Mouse (Mus musculus) lung, postnatal 36 days (tissue): ENCODE results near the gene Rdh8.
"Not testable (repeated sequence)": the region's sequence is repeated elsewhere in the genome, so short reads cannot be mapped to it uniquely, and the experiment has no call there.

Experiments
- DNase-seq: peaks from one replicate; pipeline ENCODE4 v3.0.0; 2022; ENCODE audit warnings: mixed read lengths

Rdh8 gene

DNA sequence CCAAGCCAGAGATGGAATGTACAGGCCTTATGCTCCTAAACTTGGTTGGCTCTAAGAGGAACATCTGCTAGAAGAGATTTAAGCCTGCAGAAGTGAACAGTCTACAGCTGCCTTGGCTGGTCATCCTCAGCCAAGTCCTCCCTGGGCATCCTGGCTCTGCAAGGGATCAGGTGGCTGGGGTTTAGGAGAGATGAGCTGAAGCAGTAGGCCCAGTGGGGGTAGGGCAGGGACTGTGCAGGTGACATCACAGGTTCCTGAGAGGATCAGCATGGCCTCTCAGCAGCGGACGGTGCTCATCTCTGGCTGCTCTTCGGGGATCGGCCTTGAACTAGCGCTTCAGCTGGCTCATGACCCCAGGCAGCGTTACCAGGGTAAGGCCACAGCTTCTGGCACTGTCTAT, at the start of gene Rdh8:
TSS of gene Rdh8 (plus strand) at position 268 of the 400 bp plus-strand sequence.
- DNase-seq: no peak

DNA sequence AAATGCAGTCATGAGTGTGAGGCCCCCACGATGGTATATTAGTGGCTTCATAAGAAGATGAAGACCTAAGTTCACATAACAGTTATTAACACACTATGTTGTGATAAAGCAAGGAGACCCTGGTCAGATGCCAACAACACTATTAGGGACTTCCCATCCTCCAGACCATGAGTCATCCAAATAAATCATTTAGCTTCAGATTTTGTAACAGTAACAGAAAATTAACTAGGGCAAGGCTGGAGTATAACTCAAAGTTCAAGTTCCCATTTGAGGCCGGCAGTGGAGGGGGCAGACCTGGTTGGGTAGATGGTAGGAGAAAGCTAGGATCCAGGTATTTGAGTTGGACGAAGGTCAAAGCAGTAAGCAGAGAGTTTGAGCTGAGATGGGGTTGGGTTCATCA, 37.0 kb upstream of the Rdh8 start:
- no peak for DNase-seq

DNA sequence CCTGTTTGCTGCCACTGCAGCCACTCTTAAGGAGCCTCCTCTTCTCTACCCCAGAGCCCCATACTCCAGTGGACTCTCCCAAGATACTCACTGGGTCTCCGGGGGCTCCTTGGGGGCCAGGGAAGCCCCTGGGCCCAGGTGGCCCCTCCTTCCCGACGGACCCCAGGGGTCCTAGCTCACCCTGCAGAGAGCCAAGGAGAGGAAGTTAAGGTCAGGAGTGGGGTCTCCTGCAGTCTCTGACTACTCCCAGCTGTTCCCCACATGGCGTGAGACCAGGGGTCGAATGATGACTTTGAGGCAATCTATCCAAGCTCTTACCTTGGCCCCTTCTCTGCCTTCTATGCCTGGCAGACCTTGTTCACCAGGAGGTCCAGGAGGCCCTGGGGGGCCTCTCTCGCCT, 33.2 kb upstream of the Rdh8 start:
- DNase-seq: no peak

DNA sequence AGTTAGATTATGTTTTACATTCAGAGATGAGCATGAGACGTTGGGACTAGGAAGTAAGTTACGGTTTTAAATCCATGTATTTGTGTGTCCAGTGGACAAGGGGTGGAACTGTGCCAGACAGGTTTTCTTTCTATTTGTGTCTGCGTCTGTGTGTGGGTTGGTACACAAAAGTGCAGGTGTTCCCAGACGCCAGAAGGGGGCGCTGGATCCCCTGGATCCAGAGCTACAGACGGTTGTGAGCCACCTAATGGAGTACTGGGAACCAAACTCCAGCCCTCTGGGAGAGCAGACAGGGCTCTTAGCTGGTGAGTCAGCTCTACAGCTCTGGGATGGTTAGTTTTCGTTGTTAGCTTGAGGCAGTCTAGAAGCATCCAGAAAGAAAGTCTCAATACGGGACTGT, 30.3 kb upstream of the Rdh8 start:
- DNase-seq: no peak

DNA sequence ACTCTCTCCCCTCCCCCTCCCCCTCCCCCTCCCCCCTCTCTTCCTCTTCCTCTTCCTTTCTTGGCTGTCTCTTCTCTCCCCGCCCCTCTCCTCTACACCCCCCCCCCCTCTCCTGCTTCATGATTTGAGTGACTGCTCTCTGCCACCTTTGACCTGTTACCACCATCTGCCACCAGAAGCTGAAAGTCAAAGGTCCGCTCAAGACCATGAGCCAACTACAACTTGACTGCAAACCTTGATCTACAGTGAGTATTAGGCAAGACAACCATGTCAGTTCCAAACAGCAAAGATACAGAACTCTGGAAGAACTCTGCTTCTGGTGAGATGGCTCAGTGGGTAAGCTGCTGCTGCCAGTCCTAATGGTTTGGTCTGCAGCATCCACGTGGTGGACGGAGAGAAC, 28.7 kb upstream of the Rdh8 start:
- no peak for DNase-seq

DNA sequence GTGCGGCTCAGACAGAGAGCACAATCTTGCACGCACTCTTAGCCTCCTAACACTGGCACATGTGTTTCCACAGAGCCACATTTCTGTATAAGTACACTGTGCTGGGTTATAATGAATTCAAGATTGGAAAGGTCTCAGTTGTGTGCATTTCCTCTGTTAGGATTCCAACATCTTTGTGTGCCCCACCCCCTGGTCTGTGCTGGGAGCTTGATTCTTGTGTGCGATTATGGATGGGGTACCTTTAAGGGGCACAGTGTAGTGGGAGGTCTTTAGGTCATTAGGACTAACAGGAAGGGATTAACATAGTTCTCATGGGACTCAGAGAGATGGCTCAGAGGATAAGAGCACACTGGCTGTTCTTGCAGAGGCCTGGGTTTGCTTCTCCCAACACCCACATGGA, 28.0 kb upstream of the Rdh8 start:
- no peak for DNase-seq

DNA sequence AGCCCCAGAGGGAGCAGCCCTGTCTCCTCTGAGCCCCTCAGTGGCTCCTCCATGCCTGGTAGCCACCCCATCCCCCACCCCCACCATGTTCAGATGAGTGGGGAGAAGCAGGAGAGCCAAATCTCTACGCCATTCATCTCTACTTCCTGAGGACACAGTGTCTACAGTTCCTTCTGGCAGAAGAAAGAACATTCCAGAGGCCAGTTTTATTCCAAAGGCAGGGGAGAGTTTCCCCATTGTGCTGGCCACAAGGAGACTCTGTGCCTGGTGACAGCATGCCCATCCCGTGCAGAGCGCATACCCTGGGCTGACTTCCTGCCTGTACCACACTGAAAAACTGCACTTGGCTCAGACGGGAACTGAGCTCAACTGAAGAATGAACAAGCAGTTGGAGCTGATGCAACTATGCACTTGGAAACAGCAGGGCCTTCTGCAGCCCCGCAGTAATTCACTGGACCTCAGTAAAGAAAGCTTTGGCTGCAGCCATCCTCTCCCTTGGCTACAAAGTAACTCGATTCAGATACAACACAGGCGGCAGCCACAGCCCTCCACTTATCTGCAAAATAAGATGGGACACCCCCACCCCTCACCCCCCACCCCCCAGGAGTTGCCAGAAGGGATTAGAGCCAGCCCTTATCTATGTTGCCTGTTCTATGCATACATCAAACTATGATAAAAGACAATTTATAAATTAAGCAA, 24.0 kb upstream of the Rdh8 start:
- peak; percentile 61 for DNase-seq

DNA sequence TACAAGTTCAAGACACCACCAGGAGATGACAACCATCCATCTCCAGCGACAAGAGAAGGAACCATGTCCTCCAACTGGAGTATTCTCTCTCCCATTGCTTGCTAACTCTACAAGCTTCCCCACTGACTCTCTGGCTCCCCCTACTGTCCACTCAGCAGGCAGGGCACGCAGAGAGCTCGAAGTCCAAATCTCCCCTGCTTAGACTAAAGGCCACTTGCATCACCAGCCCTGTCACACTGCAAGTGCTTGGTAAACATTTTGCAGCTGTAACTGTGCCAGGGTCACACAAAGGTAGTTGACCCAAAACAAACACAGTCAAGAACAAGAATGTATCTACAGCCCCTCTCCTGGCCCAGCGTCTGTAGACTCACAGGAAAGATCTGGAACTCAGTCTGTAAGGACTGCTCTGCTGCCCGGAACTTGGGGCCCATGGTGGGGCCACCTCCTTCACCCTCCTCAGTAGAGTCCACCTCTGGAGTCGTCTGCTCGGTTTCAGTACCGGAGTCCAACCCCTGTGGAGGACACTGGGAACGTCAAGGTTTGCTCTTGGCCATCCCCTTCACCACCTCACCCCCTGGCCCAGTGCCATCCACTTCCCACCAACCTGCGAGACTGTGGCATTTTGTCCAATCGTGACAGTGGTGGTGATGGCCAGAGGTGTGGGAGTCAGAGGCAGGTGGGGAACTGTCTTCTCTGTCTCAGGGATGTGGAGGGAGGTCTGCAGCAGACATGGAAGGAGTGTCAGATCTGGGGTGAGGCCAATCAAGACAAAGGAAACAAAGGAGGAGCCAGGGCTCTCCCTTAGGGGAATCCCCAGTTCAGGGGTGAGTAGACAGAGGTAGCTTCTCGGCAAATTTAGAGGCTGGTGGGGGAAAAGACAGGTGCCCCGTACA, 13.8 kb upstream of the Rdh8 start:
- DNase-seq: peak; percentile 86

DNA sequence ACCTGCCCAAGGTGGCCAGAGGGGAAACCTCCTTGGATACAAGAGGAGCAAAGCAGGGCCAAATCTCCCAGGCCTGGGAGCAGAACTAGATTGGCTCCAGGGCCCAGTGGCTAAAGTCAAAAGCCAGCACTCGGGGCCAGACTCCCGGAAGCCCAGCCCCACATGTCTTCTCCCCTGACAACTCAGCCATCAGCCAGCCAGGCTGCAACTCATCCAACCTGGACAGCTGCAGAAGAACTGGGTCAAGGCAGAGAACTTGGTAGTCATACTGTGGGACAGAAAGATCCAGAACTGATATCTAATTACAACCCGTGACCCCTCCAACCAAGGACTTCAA, 13.2 kb upstream of the Rdh8 start:
- DNase-seq: no peak

DNA sequence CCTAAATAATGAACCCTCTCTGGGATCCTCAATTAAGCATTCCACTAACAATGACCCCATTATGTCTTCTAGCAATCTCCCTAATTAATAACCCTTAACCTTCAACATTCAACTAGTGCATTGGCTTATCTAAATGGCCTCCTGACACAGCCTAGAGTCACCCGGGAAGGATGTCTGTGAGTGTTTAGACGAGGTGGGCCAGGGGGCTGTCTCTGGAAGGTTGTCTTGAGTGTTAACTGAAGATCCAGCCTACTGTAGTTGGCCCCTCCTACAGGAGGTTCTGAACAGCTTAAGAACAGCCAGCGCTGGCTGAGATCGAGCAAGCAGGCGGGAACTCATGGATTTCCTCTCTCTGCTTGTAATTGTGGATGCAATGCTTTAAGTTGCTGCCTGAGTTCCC, 12.6 kb upstream of the Rdh8 start:
- no peak for DNase-seq

DNA sequence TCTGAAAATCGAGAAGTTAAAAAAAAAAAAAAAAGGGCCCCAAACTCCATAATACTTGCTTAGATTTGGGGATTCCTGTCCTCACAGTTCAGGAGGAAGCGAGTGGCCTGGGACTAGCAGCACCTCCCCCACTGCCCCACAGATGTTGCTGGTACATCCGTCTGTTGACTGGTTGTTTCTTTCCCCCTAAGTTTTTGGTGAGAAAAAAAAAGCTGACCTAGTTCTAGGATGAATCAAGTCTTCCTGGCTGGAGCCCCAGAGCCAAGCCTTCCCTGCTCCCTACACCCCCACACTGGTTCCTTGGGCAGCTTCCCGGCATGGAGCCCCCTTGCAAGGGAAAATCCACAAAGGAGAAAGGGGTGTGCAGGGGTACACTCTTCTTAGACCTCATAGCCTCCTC, 8.0 kb upstream of the Rdh8 start:
- DNase-seq: no peak

DNA sequence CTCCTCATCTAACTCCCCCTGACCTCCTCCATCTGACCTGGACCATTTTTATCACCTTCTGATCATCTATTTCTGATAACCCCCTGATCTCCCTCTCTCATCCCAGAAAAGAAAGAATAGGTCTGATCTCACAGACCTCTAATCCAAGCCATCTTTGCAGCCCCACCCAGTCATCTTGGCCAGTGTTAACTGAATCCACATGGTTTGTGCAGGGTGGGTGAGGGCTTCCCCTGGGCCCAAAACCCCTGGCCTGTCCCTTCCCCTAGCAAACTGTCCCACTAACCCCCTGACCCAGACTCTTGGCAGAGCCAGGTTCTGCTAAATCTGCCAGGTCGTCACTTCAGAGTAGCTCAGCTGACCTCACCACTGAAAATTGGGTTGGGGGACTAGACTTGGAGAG, 7.5 kb upstream of the Rdh8 start:
- no peak for DNase-seq

DNA sequence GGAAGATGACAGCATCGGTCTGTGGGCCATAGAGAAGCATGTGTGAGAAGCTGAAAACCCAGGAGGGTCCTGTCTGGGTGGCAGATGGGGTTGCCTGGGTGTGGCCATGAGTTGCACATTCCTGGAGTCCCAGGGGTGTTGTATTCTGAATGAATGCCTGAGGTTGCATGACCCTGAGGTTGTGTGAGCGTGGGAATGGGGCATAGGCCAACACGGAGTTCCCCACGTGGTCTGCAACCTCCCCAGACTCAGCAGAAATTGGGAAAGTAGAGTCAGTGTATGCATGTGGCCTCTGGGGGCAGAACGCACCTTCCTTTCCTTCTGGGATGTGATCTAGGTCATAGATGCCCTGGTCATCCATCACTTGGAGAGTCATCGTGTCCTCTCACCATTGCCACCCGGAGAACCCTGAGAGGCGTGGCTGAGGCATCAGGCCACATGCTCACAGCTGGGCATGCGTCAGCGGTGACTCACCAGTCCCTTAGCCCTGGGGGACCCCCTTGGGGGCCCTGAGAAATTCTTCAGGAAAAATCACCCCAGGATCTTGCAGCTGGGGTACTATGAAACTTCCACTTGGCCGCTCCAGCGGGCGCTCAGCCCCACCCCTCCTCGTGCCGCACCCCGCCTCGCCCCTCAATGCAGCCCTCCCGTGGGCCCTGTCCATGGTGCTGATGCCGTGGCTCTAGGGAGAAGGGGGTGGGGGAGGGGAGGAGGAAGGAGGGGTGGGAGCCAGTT, 5.6 kb upstream of the Rdh8 start:
- DNase-seq: peak; percentile 11

DNA sequence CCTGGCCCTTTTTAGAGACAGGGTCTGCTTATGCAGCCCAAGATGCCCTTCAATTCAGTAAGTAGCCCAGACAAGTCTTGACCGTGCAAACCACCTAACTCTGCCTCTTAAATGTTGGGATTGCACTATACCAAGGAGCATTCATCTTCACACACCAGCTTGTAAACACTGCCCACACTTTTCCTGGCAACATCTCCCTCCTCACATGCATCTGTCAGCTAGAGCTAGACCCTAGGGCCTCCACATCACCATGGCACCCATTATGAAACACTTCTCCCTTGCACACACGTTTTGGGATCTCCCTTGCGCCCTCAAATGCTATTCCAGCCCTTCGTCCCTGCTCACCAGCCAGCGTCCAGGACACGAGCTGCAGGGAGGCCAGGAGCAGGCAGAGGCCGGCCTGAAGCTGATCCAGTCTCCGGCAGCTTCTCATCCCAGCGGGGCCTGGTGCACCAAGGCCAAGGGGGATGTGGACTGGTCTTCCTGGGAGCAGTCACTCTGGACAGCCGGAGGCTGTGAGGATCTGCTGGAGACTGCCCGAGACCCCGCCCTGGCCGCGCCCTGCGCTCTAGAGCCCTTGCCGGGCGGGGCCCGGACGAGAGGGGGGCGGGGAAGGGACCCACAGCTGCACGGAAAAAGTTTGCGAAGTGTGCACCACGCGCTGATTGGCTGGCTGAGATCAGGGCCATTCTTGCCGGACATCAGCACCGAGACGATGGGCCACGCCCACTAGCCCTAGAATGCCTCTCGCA, 3.6 kb upstream of the Rdh8 start, which contains the start of gene Col5a3:
TSS of gene Col5a3 (minus strand) at position 547 of the 752 bp plus-strand sequence.
- peak; percentile 56 for DNase-seq

DNA sequence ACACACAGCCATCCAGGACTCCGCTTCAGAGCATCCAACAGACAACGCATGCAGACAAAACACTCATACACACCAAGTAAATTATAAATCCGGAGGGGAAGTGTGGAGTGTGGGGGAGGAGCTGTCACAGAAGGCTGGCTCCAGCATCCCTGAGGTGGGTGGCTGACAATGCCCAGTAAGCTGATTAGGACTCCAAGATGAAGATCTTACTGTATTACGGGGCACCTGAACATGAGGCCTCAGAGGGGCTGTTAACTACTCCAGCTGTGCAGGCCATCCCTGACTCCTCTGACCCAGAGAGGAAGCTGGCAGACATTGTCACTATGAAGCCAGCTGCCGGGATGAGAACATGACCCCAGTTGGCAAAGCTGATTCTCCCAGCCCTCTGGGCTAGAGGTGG, 1.7 kb downstream of the Rdh8 start:
- DNase-seq: no peak

DNA sequence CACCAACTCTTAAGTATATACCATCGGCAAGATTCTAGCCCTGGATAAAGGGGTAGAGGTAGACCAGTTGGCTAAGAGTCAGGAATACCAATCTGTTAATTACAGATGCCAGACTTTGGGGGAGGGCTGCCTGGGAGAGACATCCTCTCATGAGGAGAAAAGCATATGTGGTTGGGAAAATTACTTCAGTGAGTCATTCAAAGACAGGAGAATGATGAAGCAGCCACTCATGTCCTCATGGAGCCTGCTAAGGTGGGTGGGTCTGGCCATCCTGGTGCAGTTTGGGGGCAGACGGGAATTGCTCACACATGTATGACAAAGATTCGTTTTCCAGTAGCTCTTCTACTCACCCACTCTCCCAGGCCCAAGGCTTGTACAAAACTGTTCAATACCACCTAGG, 4.5 kb downstream of the Rdh8 start:
- no peak for DNase-seq

DNA sequence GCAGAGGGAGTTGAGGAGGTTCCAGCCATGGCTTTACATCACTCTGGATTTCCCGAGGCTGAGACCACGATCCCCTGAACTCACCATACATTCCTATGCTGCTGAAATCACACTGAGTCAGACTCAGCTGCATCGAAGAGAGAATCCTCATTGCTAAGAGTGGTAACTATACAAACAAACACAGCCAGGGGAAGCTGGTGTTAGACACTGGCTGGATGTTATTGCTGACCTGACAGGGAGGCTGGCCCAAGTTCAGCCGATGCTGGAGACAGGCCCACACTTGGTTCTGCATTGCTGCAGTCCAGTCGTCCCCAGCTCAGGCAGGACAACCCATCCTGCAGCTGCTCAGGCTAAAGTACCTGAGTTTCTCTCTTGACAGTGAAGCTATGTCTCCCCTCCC, 7.5 kb downstream of the Rdh8 start:
- no peak for DNase-seq

DNA sequence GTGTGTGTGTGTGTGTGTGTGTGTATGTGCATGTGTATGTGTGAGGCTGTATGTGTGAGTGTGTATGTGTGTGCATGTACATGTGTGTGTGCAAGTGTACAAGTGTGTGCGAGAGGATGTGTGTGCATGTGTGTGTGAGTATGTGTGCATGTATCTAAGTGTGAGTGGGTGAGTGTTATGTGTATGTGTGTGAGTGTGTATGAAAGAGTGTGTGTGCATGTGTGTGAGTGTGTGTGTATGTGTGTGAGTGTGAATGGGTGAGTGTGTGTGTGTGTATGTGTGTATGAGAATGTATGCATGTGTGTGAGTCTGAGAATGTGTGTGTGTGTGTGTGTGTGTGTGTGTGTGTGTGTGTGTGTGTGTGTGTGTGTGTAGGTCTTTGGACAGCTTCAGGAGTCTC, 9.8 kb downstream of the Rdh8 start:
- DNase-seq: no peak

DNA sequence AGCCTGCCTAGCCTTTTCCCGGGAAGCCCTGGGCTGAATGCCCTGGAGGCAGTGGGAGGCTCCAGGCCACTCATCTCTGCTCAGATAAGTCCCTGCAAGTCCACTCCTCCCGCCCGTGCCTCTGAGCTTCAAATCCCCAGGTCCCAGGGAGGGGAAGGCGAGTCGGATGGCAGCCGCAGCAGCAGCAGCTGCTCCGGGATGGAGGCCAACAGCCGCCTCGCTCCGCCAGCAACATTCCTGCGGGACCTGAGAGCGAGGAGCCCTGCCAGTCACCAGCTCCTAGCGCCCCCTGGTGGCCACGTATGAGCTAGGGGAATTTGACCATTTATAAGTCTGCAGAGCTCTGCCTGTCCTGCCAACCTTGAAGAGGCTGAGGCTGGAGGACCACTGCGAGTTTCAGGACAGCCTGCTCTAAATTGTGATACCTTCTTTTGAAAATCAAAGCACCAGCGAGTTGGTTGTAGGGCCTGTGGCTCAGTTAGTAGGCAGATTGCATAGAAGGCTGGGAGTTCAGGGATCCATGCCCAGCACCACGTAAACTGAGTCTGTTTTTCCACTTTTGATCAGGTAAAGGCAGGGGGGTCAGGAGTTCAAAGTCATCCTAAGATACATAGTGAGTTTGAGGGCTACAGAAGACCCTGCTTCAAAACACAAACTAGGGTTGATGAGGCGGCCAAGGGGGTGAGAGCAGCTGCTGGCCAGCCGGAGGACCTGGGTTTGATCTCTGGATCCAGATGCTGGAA, 12.8 kb downstream of the Rdh8 start:
- DNase-seq: peak; percentile 95

DNA sequence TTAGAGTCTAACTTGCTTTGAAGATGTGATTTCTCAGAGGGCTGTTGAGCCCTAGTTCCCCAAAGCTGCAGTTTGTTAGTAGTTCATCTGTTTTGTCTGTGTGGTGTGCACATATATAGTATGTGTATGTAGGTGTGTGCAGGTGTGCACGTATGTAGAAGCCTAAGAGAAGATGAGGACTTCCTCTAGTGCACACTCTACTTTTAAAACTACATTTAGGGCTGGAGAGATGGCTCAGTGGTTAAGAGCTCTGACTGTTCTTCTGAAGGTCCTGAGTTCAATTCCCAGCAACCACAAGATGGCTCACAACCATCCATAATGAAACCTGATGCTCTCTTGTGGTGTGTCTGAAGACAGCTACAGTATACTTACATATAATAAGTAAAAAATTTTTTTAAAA, 16.6 kb downstream of the Rdh8 start:
- DNase-seq: no peak

DNA sequence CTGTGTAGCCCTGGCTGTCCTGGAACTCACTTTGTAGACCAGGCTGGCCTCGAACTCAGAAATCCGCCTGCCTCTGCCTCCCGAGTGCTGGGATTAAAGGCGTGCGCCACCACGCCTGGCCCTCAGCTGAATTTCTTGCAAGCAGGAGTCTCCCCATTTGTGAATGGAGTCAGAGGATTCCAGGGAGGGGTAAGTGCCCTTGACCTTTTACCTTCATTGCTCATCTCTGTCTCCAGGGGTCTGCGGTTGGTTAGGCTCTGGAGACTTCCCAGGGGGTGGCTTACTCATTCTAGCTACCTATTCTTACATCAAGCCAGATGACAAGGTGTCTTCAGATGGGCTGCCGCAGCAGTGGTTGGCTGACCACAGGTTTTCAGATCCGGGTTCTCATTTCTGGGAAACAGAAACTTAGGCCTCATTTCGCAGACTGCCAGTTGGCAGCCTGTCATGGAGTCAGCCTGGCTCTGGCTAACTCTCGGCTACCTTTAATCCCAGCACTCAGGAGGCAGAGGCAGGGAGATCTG, 17.2 kb downstream of the Rdh8 start:
- DNase-seq: not testable (repeated sequence)
